Mouse (Mus musculus) embryo, embryonic 10 days (tissue): ENCODE measurements around the gene Fcgr3.

Experiments used
- DNase-seq: peaks from one replicate; pipeline ENCODE4 v3.0.0-alpha.2; 2015; ENCODE audit warnings: low spot score

Fcgr3 gene

GRCm38 (mm10) chr1:171064491-171065242, at the start of gene Fcgr3:
Gene Fcgr3, minus strand, starts transcription at chr1:171064935.
- peak; percentile 79 for DNase-seq

GRCm38 (mm10) chr1:171113873-171114299, 49.2 kb upstream of the Fcgr3 start, which contains the start of gene Cfap126:
Gene Cfap126, plus strand, starts transcription at chr1:171113918.
- peak; percentile 81 for DNase-seq

GRCm38 (mm10) chr1:171112986-171113385, 48.3 kb upstream of the Fcgr3 start:
- DNase-seq: no peak

GRCm38 (mm10) chr1:171111781-171112575, 47.2 kb upstream of the Fcgr3 start:
- DNase-seq: peak; percentile 73

GRCm38 (mm10) chr1:171111020-171111780, 46.5 kb upstream of the Fcgr3 start:
- DNase-seq: peak; percentile 95

GRCm38 (mm10) chr1:171110659-171111019, 45.9 kb upstream of the Fcgr3 start:
- DNase-seq: peak; percentile 50

GRCm38 (mm10) chr1:171109620-171110019, 44.9 kb upstream of the Fcgr3 start:
- peak; percentile 45 for DNase-seq

- no peak for DNase-seq
Measured at GRCm38 (mm10) chr1:171105226-171105625, 40.5 kb upstream of the Fcgr3 start.

GRCm38 (mm10) chr1:171103179-171103840, 38.6 kb upstream of the Fcgr3 start:
- peak; percentile 71 for DNase-seq

GRCm38 (mm10) chr1:171102547-171103177, 37.9 kb upstream of the Fcgr3 start:
- peak; percentile 90 for DNase-seq

GRCm38 (mm10) chr1:171101733-171102546, 37.2 kb upstream of the Fcgr3 start:
- peak; percentile 94 for DNase-seq

GRCm38 (mm10) chr1:171101033-171101432, 36.3 kb upstream of the Fcgr3 start:
- no peak for DNase-seq

GRCm38 (mm10) chr1:171097612-171098011, 32.9 kb upstream of the Fcgr3 start:
- peak; percentile 17 for DNase-seq

- no peak for DNase-seq
Measured at GRCm38 (mm10) chr1:171097136-171097535, 32.4 kb upstream of the Fcgr3 start.

- DNase-seq: peak; percentile 17
Measured at GRCm38 (mm10) chr1:171096110-171096964, 31.6 kb upstream of the Fcgr3 start.

GRCm38 (mm10) chr1:171094424-171094823, 29.7 kb upstream of the Fcgr3 start:
- no peak for DNase-seq

GRCm38 (mm10) chr1:171090761-171091160, 26.0 kb upstream of the Fcgr3 start:
- no peak for DNase-seq

GRCm38 (mm10) chr1:171089891-171090290, 25.2 kb upstream of the Fcgr3 start:
- no peak for DNase-seq

- DNase-seq: peak; percentile 48
Measured at GRCm38 (mm10) chr1:171088237-171088869, 23.6 kb upstream of the Fcgr3 start.
